Mouse (Mus musculus): ENCODE measurements around the gene Vtn.
"Not testable (repeated sequence)": the region's sequence is repeated elsewhere in the genome, so short reads cannot be mapped to it uniquely, and the experiment has no call there.

Vtn gene

DNA sequence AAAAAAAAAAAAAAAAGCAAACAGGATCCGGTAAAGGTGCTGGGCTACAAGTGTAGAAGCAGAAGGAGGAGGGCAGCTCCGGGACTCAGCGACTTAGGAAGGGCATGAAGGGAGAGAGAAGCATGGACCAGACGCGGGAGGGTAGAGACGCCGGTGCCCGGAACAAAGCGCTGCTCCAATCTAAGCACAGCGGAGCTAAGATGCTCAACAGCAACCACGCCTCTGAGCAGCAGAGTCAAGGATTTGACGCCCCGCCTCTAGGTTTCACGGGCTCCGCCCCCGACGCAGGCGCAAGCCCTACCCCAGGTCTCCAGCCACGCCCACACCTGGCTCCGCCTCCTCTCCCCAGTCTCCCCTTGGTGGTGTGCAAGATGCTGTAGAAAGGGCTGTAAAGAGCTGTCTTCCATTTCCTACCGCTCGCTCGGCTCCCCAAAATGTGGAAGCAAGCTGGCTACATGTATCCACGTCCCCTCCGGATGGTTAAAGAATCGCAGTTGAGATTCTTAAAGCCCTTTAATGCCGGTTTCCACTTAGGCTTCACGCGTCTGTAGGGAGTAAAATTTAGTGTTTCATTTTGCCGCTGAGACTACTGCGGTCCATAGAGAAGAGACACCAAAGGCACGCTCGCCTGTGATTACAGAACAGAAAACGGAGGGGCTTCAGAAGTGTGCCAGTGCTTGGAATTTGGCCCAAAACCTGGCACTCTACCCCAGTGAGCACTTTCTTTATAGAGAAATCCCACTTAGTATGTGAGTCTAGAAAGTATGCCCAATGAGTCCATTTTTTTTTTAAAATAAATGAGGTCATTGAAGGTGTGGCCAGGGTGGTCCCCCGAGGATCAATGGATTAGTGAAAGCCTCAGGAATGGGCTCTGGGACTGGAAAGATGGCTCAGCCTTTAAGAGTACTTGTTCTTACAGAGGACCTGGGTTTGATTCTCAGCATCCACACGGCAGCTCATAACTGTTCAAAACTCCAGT is 1.1 kb upstream of the Vtn start, which contains the start of gene Sarm1:
TSS of gene Sarm1 (minus strand) at position 211 of the 979 bp plus-strand sequence.
- CTCF ChIA-PET = interaction anchor here (0.6 to 1.6 kb wide), 2 partner anchors 9 to 38 kb away, joined by 3 to 6 read pairs; no protein-coding TSS in a partner anchor

DNA sequence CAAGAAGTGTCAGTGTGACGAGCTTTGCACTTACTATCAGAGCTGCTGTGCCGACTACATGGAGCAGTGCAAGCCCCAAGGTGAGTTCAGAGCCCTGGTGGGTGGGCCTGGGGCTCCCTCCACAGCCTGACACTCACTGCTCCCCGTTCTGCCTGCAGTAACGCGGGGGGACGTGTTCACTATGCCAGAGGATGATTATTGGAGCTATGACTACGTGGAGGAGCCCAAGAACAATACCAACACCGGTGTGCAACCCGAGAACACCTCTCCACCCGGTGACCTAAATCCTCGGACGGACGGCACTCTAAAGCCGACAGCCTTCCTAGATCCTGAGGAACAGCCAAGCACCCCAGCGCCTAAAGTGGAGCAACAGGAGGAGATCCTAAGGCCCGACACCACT is 652 bp downstream of the Vtn start:
- CTCF ChIA-PET = no interaction called here

DNA sequence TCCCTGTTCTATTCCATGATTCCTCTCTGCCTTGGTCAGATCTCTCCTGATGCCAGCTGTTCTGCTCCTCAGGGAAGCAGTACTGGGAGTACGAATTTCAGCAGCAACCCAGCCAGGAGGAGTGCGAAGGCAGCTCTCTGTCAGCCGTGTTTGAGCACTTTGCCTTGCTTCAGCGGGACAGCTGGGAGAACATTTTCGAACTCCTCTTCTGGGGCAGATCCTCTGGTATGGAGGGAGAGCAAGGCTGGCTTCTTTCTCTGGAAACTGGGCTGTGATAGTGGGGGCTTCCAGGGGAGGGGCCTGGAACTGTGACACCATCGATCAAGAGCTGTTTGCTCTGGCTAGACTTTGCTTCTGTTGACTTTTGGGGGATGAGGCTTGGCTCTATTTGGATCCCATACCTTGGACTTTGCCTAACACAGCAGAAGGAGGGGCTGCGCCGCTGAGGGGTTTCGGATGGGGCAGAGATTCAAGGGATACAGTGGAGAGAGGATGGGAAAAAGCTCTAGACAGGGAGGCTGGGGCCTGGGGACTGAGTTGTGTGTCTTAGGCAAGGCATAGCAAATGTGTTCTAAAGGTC is 1.8 kb downstream of the Vtn start:
- CTCF ChIA-PET = no interaction called here

DNA sequence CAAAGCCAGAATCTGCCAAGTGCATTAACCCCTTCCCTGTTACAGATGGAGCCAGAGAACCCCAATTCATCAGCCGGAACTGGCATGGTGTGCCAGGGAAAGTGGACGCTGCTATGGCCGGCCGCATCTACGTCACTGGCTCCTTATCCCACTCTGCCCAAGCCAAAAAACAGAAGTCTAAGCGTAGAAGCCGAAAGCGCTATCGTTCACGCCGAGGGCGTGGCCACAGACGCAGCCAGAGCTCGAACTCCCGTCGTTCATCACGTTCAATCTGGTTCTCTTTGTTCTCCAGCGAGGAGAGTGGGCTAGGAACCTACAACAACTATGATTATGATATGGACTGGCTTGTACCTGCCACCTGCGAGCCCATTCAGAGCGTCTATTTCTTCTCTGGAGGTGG is 2.6 kb downstream of the Vtn start:
- CTCF ChIA-PET = no interaction called here

DNA sequence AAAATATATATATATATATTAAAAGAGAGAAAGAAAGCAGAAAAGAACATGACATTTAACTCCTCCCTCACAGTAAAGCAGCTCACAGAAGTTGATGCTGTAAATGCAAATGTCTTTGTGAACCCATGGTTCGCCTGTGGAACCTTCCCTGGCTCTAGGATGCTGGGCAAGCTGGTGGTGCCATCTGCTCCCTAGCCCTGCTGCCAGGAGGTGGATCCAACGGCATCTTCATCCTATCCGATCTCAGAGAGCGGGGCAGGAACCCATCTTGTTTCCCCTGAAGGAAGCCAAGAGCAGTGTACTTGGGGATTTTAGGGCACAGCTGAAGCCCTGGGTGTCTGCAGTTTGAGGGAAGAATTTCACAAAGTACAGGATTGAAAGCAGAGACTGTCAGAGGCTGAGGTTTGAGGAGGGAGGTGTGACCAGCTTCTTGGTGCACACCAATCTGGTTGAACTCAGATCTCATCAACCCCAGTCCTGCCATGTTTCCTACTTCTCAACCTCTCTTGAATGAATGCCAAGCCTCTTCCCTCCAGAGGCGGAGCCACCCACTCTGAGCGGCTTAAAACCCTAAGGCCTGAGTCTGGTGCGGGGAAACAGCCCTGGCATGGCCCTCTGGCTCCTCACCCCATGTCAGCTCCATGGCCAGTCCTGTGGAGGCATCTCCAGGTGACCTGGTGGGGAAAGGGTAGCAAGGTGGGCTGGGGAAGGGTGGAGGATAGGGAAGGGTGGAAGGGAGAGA is 4.2 kb downstream of the Vtn start, which contains the start of gene Sebox:
TSS of gene Sebox (plus strand) at position 539 of the 742 bp plus-strand sequence.
- CTCF ChIA-PET = no interaction called here

DNA sequence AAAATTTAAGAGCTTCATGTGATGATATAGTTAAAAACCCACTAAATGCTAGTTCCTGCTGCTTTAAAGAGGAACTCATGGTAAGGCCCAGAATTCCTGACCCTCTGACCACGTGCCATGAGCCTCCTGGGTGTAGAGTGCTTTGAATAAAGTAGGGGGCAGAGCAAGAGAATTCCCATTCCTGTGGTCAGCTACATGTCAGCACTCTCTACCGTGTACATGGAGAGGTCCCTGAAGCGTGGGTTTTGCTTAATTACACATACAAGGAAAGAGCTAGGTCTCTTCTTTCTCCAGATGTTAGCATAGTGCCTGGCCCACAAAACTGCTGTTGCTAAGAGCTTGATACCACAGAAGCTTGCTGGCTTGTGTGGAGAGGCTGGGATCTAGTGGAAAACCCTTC is 6.5 kb downstream of the Vtn start:
- CTCF ChIA-PET = no interaction called here

DNA sequence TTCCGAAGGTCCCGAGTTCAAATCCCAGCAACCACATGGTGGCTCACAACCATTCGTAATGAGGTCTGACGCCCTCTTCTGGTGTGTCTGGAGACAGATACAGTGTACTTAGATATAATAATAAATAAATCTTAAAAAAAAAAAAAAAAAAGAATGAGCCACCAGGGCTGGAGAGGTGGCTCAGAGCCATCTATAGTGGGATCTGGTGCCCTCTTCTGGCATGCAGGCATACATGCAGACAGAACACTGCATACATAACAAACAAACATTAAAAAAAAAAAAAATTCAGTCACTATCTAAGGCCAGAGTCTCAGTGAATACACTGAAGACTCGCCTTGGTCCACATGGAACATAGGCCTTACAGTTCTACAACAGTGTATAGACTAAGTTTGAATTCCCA is 10.3 kb downstream of the Vtn start:
- CTCF ChIA-PET = no interaction called here

DNA sequence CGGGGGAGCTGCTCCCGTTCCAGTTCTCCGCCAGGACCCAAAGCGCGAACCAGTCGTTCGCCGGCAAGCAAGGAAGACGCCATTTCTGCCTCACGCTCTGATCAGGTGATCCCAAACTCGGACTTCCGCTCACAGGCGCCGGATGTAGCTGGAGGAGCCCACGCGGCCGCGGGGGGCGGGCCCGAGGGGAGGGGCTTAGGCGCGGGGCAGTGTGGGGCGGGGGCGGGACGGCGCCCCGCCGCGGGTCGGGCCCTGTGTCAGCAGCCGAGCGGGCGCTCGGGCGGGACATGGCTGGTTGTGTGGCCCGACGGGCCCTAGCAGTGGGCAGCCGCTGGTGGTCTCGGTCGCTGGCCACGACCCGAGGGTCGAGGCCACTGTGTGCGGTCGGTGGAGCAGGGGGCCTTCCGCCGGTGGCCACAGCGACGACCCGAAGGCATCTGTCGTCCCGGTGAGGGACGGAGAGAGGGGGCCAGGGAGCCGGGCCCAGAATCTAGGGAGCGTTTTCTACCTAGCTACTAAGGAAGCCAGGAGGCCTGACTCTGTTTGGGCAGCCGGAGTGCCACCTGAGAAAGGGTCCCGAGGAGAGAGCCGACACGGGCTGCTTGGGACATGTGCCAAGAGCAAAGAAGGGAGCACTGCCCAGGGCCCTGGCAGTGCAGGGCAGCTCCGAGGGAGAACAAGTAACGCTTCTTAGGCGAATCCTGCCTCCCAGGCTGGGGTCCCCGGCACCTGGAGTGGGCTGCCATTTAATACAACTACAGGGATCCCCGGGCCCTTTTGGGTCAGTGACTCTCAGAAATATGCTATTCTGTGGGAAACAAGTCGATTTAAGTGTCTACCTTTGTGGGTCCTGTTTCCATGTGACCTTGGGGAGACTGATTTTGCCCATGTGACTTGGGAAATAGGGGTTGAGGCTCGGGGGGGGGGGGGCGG is 13.4 kb downstream of the Vtn start, which contains the start of the genes Tmem199 and Poldip2:
TSS of gene Tmem199 (minus strand) at position 148 of the 933 bp plus-strand sequence.
TSS of gene Poldip2 (plus strand) at position 169 of the 933 bp plus-strand sequence.
- CTCF ChIA-PET = no interaction called here

DNA sequence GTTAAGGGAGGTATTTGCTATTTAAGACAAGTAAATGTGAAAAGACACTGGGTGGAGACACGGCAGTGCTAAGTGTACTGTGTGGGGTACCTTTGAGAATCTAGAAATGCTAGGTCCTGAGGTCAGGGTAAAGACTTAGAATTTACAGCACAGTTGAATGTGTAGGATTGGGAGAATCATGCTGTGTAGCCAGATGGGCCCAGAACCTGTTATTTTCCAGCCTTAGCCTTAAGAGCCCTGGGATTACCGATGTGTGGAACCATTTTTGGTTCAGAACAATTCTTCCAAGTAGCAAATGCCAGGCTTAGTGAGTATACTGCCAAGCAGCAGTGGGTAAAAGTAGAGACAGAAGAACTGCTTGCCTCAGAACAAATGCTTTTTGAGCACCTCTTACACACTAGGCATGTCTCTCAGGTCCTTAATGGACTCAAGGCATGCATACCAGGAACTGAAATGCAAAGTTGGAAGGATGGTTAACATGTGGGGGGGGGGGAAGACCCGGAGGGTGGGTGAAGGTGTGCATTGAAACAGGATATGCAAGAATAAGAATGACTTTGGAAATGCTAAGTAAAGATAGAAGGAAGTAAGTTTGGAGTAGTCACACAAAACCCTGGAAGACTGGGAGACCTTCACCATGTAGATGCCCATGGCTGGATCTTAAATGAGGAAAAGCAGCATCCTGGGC is 14.4 kb downstream of the Vtn start:
- CTCF ChIA-PET = no interaction called here

DNA sequence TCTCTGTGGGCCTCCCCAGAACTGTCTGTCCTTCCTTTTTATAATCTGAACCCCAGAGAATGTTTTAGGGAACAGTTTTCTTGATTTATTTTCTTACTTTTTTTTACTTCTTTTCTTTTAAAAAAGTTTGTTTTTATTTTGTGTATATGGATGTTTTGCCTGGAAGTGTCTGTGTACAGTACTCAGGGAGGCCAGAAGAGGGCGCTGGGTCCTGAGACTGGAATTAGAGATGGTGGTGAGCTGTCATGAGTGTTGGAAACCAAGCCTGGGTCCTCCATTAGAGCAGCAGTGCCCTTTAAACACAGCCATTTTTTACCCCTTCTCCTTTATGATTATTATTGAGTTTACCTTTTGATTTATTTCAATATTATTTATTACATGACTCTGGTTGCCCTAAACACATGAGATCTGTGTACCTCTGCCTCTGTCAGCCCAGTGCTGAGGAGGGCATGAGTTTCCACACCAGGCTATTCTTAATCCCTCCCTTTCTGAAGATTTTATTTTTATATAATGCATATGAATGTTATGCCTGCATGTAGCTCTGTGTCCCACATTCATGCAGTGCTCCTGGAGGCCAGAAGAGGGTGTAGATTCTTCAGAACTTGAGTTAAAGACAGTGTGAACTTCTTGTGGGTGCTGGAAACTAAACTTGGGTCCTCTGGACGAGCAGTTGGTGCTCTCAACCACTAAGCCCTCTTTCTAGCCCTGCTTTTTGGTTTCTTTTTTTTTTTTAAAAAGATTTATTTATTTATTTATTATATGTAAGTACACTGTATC is 16.8 kb downstream of the Vtn start:
- CTCF ChIA-PET = no interaction called here

DNA sequence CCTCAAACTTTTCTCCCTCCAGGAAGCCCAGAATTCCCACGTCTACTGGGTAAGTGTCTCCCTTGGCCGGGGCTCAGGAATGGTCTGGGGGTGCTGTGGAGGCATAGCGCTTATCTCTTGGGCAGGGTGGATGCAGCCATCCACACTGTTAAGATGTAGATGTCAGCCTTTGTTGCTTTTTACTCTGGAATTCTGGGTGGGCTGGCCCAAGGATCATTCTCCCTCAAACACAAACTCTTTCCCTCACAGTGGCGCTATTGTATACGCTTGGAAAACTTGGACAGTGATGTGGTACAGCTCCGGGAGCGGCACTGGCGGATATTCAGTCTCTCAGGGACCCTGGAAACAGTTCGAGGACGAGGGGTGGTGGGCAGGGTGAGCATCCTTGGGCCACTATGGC is 20.0 kb downstream of the Vtn start:
- CTCF ChIA-PET = interaction anchor here (0.6 kb wide), 1 partner anchor 22 kb away, joined by 3 read pairs; no protein-coding TSS in a partner anchor

DNA sequence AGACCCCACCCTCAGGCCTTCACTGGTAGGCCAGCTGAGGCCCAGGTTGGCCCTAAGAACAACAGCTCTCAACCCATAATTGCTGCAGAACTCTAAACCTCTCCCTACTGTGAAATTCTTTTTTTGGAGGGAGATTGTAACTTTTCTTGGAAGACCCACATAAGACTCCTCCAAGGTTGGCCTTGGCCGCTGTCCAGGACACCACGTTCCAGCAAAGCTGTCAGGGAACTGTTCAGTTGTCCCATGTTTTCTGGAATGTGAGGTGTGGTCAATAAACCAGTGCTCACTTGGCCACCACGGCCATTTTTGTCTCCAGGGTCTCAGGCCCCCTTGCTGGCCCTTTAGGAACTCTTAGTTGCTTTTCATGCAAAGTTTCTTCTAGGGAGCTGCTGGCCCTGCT is 23.0 kb downstream of the Vtn start:
- CTCF ChIA-PET = interaction anchor here (0.8 kb wide), 1 partner anchor 11 kb away, joined by 3 read pairs; no protein-coding TSS in a partner anchor

DNA sequence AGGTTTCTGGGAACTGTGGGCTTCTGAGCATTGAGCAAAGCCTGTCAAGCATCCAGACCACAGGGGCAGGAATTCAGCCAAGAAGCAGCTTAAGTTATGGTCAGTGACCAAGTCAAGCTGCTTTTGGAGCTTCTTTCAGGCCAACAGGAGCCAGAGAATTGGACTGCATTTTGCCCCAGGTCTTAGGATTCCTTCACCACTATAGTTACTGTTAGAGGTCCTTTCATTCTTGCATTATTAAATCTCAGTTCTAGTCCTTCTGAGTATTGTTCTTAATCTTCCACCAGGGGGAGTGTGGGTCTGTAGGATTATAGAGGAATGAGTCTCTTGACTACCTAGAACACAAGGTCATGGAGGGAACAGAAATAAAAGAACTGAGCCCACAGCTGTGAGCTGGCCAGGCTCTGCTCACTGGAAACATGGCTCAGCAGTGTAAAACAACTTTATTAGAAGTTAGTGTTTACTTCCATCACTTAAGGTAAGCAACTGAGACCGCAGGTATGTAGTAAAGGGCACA is 23.6 kb downstream of the Vtn start:
- CTCF ChIA-PET = interaction anchor here (0.8 kb wide), 1 partner anchor 10 kb away, joined by 3 read pairs; no protein-coding TSS in a partner anchor

DNA sequence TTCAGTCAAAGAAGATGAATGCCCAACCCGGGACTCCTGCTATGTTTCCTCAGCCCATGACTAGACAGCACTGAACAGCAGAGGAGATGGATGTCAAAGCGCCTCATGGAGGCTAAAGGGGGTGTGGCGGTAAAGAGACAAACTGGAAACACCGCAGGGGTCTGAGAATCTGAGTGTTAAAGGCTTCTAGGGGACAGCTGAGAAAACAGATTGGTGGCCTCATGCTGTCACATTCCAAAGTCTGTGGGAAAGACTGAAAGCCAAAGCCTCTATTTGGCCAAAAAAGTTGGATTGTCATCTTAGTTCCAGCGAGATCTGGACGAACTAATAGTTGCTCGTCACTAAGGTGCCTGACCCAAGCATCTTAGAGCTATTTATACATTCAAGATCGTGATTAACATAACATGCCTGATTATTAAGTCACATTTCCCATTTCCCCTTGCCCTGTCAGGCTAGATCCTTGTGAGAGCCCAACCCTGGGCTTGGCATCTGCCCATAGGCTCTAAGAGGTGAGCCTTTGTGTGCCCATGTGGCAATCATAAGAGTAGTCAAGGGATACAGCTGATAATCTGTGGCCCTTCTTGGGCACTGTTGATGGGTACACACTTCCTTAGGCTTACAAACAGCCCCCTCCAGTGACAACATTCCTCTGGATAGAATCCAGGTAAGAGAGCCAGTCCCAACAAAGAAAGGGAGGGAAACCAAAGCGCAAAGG is 24.5 kb downstream of the Vtn start:
- CTCF ChIA-PET = interaction anchor here (0.7 kb wide), 1 partner anchor 9 kb away, joined by 12 read pairs; no protein-coding TSS in a partner anchor

DNA sequence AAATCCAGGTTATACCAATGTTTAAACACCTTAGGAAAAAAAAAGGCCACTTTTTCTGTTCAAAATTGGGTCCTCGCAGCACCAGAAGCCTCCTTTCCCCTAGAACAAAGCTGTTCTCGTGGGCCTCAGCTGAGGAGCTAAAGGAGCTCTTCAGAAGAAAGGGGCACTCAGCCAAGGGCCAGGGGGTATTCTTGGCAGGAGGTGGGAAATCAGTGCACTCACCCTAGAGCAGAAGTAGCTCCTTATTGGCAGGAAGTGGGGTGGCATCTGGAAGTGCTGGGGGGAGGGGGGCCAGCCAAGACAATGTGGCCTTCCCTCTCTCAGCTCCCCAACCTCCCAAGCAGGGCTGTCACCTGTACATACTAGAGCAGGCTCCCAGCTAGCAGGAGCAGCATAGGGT is 25.9 kb downstream of the Vtn start:
- CTCF ChIA-PET = no interaction called here

DNA sequence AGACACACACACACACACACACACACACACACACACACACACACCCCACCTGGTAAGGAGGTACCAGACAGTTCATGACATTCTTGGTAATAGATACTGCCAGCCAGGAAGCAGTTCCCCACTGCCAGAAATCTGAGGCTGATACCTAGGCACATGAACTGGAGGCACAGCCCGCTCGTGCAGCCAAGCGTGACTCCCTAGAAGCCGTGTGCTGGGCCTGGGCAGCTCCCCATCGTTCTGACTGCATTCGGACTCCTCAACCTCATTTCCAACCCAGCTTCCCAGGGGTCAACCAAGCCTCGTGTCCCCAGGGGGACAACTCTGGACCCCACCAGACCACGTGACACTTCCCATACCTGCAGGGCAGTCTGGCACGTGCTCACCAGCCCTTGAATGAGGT is 29.8 kb downstream of the Vtn start:
- CTCF ChIA-PET = no interaction called here

DNA sequence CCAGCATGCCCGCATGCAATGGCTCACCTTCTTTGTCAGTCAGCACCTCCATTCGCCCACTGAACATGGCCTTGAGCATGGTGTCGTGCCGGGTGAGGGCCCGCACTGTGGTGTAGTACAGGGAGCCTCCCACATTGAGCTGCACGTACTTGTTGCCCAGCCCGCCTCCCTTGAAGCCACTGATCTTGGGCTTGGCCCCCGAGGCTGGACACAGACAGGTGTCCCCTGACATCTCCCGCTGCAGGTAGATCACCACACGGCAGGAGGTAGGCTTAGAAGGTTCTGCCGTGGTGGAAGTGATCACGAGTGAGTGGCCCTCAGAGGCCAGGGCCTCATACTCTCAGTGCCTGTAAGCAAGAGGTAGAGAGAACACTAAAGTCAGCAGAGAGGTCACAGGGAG is 31.1 kb downstream of the Vtn start:
- CTCF ChIA-PET = no interaction called here

DNA sequence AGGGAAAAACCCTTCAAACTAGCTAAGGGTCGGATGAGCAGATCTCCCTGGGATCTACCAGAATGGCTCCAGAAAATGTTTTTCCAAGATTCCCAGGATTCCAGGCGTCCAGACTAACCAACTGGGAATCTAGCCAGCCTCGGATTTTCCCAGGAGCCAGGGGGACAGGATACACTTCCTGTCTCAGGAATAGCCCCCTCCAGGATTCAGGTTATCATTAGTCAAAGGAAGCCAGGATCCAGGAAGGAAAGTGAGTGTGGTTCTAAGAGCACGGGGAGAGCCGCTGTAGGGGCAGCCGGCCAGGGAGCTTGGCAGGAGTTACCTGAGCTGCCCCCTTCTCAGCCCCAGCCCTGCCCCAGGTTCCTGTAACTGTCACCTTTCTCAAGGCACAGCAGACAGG is 32.2 kb downstream of the Vtn start:
- CTCF ChIA-PET = no interaction called here

DNA sequence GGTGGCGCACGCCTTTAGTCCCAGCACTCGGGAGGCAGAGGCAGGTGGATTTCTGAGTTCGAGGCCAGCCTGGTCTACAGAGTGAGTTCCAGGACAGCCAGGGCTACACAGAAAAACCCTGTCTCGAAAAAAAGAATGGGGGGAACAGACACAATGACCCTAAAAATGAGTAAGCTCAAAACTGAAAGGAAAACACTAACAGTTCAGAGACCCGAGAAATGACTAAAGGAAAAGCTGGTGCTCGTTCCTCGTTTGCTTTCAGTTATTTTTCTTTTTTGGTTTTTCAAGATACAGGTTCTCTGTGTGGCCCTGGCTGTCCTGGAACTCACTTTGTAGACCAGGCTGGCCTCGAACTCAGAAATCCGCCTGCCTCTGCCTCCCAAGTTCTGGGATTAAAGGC is 32.6 kb downstream of the Vtn start:
- CTCF ChIA-PET = not testable (repeated sequence)

All from spleen, embryonic (tissue).